Mouse (Mus musculus): Measurements from ENCODE around the gene Jun. TPM values are rescaled to one million over a fixed set of nuclear protein-coding genes. Genes with fewer than 3 reads are reported as not detected.

Jun gene
- polyA plus RNA-seq, 1 experiment = 23.1 TPM

DNA sequence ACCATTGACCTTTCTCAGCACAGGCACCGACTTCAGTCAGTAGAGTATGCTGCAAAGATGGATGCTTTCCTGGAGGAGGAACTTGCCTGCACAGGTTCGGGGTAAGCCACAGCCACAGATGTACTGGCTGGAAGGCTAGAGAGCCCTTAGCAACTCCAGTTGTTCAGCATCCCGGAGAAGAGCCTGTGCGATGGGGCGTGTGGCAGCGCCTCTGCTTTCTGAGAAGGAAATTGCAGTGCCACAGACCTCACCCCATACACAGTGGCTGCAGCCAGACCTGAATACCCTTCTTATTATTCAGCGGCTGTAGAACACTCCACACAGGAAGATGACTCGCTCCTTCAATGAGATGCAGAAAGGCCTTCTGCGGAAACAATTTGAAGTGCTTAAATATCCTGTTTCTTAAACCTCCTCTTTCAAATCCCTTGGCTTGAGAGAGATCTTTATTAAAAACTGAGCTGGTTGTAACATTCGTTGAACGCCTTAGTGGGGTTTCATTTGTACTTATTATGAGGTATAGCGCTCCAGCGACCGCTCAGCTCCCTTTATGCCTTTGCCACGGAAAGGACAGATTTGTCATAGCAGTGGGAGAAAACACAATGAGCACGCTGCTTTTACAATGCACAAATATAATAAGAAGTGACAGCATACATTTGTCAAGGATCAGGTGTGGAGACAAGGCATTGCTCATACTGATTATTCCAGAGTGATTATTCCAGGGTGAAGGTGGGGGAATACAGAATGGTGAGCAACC is 26.0 kb downstream of the Jun start:
- DNase-seq (ENCODE audit: low read depth) = no peak

DNA sequence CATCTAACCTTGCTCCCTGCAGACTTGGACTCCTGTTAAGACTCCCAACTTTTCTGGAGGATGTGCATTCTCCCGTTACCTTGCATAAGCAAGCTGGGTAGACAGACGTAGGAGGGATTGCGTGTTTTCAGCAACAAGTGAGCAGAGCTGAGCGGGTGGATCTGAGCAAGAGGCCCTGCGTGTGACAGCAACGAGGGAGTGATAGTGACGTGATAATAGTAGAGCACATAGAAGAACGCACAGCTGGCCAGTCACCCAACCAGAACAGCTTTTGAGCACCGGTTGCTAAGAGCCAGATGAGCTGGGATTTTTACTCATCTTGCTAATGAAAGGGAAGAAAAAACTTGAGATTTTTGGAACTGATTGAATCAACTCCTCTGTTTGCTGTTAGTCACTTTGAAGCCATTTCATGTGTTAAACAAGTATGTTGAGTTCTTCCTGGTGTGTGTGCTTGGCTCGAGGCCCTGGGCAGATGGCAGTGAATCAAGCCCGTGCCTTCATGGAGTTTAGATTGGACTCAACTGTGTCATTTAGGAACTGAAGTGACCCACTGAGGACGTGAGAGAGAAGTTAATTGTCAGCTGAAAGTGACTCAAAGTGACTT is 28.6 kb downstream of the Jun start:
- DNase-seq (ENCODE audit: low read depth) = no peak

DNA sequence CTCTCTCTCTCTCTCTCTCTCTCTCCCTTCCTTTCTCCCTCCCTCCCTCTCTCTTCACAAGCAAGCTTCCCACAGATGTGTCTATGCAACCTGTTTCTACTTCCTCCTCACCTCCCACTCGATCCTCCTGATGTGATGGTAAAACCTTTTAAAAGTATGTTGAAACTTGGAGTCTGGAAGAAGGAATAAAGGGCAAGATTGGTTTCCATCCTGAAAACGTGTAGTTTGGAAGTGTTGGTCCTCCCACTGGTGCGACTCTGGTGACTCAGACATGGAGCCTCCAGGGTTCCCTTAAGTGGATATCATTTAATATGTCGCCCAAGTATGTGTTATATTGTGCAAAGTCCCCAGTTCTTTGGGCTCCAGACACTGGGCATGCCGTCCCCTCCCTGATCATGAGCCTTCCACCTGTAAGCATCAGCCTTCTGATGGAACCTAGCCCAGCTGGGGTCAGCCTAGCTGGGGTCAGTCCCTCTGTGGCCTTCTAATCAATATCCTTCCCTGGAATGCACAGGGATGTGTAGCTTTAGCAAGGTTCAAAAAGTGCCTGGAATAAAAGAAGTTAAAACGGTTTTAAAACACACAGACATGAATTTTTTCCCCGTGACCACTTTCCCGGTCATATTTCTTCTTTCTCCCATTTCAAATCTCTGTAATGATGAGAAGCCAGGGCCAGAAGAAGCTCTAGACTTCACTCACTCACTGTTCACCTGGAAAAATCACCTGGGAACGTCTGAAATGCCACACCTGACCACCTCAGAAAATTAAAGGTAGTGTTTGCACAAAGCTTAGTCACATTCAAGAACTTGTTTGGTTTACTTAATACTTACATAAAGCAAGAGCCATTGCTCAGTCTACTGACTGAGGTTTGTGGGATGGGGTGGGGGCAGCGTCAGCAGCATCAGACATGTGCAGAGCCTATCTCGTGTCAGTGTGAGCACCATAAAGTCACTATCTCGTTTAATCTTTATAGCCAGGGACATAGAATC is 30.1 kb downstream of the Jun start:
- DNase-seq (ENCODE audit: low read depth) = no peak

DNA sequence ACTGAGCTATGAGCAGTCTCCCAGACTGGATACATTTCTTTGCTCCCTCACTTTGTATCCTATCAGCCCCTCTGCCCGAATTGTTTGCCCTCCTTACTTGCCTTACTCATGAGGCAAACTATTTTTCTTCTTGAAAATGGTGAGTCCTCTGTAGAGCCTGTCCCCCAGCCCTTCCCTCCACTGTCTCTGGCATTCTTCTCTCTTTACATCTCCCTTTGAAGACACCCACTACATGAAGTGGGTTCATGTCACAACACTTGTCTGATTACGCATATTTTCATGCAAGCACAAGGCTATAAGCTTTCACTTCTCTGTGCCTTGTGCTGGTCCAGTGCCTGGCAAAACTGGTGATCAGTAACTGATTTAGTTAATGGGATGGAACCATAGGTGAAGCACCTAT is 31.8 kb downstream of the Jun start:
- DNase-seq (ENCODE audit: low read depth) = no peak

DNA sequence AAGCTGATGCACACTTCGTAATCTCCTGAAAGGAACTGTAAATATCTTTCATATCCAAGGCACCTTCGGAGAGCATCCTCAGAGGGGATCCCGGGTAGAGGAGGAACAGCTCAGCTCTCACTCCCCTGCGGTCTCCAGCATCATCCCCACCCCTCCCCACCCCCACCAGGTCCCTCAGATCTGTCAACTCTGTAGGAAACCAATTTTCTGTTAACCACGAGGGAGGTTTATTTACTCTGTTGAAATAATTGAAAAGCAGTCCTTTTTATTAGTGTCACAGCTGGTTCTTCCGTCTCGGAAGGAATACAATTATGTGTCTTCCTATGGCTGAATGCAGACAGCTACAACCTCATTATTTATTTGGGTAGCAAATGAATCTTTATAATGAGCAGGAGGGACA is 33.8 kb downstream of the Jun start:
- DNase-seq (ENCODE audit: low read depth) = no peak

GRCm38 (mm10) chr4:95012706-95013105 is 39.3 kb downstream of the Jun start:
- no peak for DNase-seq (ENCODE audit: low read depth)

DNA sequence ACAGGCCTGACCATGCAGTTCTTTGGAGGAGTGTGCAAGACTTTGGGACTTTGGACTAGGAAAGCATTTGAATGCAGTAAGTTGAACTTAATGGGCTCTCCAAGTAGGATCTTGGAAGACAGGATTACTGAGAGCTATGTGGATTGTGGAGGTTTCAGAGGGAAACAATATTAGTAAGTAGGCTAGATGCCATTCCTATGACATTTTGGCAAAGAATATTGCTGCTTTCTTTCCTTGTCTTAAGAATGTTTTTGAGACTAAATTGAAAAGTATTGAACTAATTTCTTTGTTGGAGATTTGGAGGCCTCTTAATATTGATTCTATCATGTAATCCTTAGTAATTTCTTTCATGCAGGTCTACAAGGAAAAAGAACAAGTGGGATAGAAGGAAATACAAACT is 39.8 kb downstream of the Jun start:
- no peak for DNase-seq (ENCODE audit: low read depth)

GRCm38 (mm10) chr4:95008175-95009057 is 43.6 kb downstream of the Jun start:
- no peak for DNase-seq (ENCODE audit: low read depth)

DNA sequence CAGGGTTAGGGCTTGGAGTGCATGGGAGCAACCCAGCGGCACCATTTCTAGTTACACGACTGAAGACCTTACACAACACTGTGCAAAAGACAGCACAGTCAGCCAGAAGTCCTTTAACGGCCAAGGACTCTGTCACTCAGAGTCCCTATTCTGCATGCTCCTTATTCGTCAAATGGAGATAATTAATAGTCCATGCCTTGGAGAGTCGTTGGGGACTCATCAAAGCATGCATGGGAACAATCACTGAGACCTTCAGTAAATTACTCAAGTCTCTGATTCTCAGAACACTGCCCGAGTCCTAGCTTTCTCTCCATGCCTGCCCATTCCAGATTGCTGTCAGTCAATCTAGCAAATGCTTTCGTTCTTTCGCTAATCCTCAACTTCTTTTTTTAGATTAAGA is 44.3 kb downstream of the Jun start:
- DNase-seq (ENCODE audit: low read depth) = no peak

DNA sequence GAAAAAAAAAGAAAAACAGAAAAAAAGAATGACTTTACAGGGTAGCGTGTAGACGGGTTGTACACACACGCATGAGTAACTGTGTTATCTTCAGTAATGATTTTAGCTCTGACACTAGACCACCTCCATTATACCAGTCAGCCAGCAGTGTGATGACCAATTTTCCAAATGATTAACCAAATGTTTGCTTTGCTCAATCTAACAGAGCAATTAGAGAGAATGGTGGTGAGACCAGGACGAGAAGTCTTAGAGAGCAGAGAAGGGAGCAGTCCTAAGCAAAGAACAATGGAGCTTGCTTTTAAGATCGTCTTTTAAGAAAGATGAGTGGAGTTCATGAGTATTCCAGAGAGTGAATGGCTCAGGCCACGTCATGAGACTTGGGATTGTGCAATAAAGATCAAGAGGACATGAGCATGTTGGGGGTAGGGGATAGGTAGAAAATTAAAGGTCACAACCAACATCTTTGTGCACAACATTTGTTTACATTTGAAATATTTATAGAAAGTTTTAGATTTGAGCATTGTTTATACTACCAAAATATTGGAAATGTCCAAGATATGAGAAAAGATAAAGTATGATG is 46.7 kb downstream of the Jun start:
- no peak for DNase-seq (ENCODE audit: low read depth)

- no peak for DNase-seq (ENCODE audit: low read depth)
Measured at GRCm38 (mm10) chr4:95001043-95001775, 50.8 kb downstream of the Jun start.

DNA sequence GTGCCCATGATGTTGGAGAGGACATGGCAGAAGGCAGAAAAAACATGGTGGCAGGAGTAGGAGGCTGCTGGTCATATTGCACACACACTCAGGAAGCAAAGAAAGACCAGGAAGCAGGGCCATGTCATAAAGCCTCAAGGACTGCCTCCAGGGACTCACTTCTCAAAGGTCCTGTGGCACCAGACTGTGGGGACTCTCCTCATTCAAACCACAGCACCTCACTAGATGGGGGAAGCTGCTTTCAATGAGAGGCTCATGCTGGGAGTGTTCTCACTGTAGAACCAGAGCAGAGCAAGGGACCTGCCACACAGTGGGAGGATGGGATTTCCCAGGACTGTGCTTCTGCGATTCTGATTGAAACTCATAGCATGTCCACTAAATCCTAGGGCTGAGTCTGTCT is 51.9 kb downstream of the Jun start:
- no peak for DNase-seq (ENCODE audit: low read depth)

- DNase-seq (ENCODE audit: low read depth) = no peak
Measured at GRCm38 (mm10) chr4:94999249-94999648, 52.8 kb downstream of the Jun start.

Other genes starting within 250 kb of the Jun start
- 0.14 and 0.15 TPM in 2 replicates for gene Eqtn, start 123.4 kb downstream of the Jun start, polyA plus RNA-seq (2012; rRNA removed)
- 7.2 TPM in 2 replicates for gene Mysm1, start 73.1 kb downstream of the Jun start, polyA plus RNA-seq (2012; rRNA removed)